Mouse (Mus musculus): ENCODE measurements around the gene Pithd1.
"Not testable (repeated sequence)": the region's sequence is repeated elsewhere in the genome, so short reads cannot be mapped to it uniquely, and the experiment has no call there.

Pithd1 gene

DNA sequence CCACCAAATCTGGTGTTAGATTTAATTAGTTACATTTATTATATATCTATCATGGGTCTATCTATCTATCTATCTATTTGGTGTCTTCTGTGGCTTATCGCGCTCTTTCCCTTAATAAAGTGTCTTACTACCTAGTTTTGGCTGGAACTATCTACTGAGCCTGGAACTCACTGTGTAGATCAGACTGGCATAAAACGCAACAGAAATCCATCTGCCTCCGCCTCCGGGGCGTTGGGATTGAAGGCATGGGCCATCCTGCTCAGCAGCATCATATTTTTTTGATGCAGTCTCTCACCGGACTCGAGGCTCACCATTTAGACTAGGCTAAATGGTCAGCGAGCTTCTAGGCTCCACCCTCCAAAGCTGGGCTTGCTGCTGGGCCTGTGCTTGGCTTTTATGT lies 650 bp upstream of the Pithd1 start:
- no peak for DNase-seq (ENCODE audit: low spot score in 2 of 2)

DNA sequence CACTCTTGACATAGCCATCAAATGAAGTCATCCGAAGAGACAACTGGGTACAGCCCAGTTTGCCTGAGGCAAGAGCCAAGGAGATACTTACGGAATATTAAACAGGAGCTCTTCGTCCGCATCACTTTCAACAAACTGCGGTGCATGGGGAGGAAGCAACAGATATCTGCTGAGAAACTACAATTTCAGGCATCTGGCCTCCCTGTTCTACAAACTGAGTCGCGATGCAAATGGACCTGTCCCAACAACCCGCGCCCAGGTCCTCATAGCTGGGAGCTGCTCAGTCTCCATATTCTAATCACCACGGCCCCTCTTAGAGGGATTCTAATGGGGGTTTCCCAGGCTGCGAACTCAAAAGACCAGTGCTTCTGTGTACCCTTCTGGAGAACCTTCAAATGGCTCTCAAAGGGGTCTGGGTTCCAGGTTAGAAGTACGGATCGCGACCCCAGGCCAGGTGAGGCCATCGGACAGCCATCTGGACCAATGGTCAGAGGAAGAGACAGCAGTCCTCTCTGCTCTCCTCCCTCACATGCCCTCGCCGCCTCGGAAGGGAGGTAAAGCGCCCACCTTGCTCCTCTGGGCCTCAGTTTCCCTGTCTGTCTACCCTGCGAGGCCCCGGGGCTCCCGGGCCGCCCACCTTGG lies 642 bp downstream of the Pithd1 start:
- DNase-seq (ENCODE audit: low spot score in 2 of 2): no peak

DNA sequence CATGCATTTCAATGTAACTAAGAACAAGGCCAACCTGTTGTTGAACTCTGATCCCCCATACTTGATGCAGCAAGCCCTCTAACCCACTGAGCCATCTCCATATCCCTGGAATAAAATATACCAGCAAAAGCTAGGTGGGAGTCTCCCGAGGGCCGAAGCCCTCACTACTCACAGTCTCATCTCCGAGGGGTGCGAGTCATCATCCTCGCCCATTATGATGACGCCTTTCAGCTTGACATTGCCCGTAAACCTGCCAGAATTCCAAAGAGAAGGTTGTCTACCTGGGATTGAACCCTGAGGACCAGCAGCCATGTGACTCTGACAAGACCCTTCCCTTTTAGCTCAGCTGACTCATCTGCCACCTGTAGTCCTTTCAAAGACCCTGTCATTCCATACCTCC lies 1.3 kb downstream of the Pithd1 start:
- no peak for DNase-seq (ENCODE audit: low spot score in 2 of 2)

DNA sequence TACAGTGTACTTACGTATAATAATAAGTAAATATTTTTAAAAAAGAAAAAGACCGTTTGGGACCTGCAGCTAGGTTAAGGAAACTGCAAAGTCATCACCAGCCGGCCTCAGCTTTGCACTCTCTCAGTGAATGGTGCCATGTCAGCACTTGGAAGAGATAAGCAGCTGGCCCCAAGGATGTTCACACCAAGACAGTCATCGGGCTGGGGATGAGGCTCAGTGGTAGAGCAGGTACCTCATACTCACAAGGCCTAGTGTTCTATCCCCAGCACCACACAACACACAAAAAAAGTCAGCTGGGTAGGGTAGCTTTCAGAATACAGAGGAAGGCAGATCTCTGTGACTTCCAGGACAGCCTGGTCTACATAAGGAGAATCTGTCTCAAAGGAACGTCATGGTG lies 1.9 kb downstream of the Pithd1 start:
- no peak for DNase-seq (ENCODE audit: low spot score in 2 of 2)

DNA sequence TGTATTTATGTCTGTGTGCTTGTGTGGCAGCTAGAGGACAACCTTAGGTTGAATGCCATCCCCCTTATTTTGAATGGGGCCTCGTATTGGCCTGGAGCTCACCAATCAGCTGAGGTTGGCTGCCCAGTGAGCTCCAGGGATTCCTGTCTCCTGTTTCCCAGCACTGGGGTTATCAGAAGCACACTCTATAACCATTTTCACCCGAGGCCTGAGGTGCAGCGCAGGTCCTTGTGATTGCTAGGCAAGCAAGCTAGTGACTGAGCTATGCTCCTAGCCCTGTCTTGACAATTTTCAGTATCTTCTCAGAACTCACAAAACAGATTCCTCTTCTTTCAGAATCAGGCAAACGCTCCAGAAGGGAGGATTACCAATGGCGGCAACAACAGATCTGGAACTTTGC lies 2.5 kb downstream of the Pithd1 start:
- DNase-seq (ENCODE audit: low spot score in 2 of 2): no peak

DNA sequence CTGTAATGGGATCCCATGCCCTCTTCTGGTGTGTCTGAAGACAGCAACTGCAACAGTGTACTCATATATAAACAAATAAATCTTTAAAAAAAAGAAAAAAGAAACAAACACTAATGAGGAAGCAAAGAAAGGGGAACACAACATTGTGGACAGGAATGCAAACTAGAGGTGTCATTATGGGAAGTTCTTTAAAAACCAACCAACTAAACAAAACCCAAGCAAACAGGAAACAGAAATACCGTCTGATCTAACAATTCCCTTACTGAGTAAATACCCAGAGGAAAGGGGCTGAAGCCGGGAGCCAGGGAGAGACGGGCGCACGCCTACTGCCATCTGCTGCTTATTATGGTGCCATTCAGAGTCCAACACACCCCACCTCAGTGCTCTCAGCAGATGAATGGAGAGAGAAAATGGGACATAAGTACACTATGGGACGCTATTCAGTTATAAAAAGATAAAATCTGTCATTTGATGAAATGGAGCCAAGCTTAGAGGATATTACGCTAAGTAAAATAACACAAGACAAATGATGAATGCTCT lies 5.5 kb downstream of the Pithd1 start:
- peak; percentile 78 to 79 for DNase-seq (ENCODE audit: low spot score in 2 of 2)

DNA sequence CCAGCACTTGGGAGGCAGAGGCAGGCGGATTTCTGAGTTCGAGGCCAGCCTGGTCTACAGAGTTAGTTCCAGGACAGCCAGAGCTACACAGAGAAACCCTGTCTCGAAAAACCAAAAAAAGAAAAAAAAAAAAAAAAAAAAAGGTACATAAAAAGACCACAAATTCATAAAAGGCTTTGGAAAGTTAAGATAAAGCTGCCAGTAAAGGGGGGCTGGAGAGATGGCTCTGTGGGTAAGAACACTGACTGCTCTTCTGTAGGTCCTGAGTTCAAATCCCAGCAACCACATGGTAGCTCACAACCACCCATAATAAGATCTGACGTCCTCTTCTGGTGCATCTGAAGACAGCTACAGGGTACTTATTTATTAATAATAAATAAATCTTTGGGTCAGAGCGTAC lies 6.8 kb downstream of the Pithd1 start:
- not testable (repeated sequence) for DNase-seq (ENCODE audit: low spot score in 2 of 2)

DNA sequence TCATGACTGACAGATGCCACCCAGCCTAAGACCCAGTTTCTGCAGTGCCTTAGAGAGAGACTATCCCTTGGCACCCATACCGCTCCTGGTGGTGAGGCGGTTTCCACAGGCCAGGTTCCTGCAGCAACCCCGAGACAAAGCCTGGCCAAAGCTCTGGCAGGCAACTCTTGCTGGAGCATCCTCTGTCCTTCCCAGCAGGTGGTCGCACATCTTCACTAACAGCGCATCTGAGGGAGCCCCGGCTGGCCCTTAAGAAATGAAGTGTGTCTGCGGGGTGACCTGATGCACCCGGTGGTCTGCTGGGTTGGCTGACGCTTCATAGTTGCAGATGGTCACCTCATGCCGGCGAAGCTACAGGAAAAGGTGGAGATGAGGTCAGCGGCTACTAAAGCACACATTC lies 10.9 kb downstream of the Pithd1 start:
- DNase-seq (ENCODE audit: low spot score in 2 of 2): no peak

DNA sequence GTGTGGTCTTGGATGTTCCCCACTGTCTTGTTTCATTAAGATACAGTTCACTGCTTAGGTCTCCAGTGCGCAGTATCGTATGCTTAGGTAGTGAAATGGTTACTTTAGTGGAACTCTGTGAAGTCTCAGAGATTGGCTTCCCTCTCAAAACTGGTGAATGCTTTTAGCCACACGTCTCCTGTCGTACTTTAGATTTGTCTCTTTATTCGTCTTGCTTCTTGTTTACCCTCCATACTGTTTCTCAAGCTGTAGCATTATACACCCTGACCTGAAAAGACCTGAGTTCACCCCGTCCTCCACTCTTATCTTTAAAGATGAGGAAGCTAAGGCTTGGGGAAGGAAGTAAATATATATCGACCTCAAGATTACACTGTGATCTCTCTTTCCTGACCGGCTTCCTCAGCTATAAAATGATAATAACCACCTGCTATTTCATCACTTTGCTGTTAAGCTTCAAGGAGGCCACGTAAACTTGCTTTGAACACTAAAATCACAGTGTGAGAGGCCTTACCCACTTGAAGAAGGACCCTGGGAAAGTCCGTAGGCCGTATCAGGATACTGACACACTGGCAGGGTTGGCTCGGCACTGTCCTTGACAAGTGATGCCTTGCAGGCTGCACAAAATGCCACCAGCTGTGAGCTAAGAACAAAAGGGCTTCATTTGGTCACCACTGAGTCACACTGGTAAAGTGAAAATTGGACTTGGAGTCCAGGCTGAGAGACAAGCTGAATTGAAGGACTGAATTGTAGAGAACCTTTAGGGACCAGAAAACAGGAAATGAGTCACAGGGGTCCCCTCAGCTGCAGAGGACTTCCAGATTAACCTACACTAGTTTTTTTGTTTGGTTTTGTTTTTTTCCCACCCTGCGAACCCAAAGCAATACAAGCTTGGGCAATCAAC lies 13.9 kb downstream of the Pithd1 start:
- DNase-seq (ENCODE audit: low spot score in 2 of 2): no peak

DNA sequence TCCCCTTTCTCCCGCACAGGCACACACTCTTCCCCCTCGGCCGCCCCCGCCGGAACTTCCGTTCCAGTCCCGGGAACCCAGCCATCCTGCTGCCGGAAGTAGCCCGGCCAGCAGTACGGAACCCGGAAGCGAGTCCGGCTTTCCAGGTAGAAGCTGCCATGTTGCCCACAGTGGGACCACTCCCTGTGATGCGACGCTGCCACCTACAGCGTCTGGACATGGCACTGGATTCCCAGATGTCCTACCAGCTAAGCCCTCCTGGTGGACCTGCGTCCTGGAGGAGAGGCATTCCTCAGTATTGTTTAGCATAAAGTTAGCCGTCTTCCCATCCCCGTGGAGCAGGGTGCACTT lies 14.5 kb downstream of the Pithd1 start, which contains the start of gene Lypla2:
Gene Lypla2, minus strand, starts transcription at position 71 of the 351 bp plus-strand sequence.
- peak; percentile 90 to 92 for DNase-seq (ENCODE audit: low spot score in 2 of 2)

DNA sequence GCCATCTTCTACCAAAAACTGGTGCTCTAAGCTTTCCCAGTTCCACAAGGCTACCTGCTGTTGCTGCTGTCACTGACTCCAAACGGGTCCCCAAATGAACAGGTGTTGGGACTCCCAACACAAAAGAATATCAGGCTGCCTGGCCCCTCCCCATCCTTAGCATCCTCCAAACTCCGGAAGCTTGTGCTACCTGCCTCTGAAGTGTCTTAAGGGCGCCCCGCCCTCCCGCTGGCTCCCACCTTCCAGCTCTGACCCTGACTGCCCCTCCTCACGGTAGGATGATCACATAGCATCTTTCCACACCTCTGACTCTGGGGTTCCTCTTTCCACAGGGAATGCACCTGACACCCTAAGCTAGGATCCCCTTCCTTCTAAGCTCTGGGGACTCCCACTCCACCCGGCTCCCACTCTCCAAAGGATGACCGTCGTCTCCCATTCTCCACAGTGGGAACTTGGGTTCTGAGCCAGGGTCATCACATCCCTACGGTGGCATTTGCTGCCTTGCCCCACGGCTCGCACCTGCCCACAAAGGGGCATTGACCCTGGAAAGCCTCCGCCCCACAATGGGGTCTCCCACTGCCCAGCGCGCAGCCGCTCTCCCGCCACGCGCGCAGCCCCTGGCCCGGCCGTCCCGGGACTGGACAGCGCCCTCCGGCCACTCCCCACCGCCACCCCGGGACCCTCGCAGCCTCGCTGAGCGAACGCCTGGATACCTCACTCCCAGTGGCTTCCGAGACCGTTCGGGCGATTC lies 15.1 kb downstream of the Pithd1 start:
- no peak for DNase-seq (ENCODE audit: low spot score in 2 of 2)

DNA sequence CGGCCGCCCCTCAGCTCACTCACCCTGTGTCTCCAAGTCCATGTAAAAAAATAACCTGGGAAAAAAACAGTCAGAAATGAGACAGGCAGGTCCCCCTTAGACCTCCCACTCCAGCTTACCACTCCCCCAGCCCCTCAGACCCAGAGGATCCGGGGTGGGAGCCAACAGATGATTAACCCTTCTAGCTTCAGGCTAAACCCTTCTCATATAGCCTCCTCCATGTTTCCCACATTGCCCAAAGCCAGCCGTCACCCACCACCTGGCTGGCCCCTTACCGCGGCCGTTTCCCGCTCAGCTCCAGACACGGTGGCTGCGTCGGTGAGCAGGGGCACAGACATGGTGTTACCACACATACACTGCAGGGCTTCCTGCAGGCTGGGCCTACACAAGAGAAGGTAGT lies 16.5 kb downstream of the Pithd1 start:
- DNase-seq (ENCODE audit: low spot score in 2 of 2): no peak

DNA sequence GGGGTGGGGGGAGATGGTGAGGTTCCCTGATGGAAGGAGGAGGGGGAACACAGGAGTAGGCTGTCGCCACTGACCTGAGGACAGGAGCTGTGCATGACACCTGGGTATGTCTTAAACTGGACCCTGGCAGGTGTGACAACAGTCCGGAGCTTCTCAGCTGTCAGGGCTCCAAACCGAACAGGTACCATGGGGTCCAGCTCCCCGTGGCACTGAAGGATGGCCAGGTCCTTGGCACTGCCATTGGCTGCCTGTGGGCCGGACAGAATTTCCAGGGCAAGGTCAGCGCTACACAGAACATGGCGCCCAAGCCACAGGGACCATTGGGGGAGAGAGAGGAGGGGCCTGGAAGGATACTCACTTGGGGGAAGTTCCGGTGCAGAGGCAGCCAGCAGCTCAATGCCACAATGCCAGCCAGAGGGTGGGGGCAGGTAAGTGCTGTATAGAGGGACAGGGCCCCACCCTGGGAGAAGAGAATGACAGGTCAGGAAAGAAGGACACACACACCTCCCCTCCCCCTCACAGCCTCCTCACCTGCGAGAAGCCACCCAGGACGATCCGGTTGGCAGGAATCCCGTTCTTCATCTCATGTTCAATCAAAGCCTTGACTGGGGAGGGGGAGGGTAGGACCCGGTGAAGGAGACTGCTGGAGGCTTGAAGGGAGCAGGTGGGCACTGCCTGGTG lies 17.9 kb downstream of the Pithd1 start:
- DNase-seq (ENCODE audit: low spot score in 2 of 2): no peak

DNA sequence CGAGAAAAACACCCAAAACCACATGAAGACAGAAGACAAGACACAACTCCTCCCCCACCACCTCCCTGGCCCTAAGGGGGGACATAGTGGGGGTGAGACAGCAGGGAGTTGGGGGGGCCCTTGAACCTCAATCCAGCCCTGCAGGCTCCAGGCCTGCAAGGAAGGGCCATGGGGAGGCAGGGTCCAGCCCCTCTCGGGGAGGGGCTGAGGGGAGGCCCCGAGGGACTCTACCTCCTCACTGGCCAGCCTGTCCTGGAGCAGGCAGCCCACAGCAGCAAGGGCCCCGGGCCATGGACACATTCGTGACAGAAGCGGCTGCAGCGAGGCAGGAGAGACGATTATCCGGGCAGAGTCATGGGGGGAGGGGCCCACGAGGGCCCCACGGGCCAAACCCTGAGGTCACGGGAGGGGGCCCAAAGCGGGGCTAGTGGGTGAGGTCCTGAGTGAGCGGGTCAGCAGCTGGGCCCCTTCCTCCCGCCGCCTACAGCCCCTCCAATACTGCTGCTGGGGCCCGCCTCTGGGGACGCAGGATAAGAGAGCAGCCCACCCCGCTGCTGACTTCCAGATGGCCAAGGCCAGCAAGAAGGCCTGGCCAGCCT lies 18.7 kb downstream of the Pithd1 start:
- DNase-seq (ENCODE audit: low spot score in 2 of 2): no peak

DNA sequence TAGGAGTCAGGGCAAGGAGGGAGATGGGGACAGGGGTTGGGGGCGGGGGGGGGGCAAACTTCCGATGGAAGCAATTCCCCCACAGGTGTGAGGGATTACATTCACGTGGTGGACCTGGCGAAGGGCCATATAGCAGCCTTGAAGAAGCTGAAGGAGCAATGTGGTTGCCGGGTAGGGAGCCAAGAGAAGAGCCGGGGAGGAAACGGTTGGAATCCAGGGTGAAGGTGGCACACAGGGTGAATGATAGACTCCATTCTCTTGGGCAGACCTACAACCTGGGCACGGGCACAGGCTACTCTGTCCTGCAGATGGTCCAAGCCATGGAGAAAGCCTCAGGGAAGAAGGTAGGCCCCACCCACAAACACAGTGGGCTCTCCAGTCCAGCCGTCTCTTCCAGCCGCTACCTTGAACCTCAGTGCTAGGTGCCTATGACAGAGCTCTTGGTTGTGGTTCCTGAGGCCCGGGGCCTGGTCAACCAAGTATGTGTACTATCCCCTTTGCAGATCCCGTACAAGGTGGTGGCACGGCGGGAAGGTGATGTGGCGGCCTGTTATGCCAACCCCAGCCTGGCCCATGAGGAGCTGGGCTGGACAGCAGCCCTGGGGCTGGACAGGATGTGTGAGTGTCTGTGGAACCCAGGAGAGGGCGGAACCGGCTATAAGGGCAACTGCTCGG lies 19.8 kb downstream of the Pithd1 start:
- DNase-seq (ENCODE audit: low spot score in 2 of 2): no peak

DNA sequence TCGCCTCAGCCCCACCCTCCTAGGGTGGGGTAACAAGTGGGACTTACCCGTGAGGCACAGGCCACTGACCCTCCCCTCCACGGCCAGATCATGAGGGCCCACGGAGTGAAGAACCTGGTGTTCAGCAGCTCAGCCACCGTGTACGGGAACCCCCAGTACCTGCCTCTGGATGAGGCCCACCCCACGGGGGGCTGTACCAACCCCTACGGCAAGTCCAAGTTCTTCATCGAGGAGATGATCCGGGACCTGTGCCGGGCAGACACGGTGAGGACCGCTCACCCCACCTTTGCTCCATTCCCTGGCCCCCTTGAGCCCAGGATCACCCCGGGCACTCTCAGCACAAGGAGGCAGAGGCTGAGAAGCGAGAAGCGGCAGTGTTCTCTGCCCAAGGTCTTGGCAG lies 20.8 kb downstream of the Pithd1 start:
- DNase-seq (ENCODE audit: low spot score in 2 of 2): no peak

DNA sequence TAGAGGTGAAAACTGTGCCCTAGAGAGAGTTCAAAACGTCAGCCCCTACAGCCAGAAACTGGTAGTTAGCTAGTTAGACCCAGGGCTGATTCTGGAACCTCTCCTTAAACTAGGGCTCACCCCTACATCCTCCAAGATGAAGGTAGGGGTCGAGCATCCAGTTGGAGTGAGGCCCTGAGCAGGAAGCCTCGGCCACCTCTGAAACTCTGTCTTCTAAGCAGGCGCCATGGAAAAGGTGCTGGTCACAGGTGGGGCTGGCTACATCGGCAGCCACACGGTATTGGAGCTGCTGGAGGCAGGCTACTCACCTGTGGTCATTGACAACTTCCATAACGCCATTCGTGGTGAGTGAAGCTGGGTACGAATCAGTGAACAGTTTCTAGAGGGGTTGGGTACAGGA lies 22.0 kb downstream of the Pithd1 start:
- no peak for DNase-seq (ENCODE audit: low spot score in 2 of 2)

DNA sequence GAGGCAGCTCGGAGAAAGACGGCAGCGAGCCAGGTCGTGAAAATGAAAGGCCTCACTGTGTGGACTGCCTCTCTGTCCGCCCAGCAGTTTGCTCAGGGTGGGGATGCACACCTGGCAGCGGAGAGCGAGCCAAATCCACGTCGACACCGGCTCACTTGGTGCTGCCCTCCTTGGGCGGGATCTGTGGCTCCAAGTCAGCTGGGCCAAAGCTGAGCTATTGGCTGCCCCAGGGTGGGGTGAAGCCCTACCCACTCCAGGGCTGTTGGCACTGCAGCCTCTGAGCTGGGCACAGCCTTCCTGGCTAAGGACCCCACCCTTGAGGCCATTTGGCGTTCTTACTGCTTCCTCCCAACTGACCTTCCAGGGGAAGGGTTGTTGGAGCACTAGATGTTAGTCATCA lies 22.6 kb downstream of the Pithd1 start:
- DNase-seq (ENCODE audit: low spot score in 2 of 2): peak in 1 of 2 experiments; percentile 52

DNA sequence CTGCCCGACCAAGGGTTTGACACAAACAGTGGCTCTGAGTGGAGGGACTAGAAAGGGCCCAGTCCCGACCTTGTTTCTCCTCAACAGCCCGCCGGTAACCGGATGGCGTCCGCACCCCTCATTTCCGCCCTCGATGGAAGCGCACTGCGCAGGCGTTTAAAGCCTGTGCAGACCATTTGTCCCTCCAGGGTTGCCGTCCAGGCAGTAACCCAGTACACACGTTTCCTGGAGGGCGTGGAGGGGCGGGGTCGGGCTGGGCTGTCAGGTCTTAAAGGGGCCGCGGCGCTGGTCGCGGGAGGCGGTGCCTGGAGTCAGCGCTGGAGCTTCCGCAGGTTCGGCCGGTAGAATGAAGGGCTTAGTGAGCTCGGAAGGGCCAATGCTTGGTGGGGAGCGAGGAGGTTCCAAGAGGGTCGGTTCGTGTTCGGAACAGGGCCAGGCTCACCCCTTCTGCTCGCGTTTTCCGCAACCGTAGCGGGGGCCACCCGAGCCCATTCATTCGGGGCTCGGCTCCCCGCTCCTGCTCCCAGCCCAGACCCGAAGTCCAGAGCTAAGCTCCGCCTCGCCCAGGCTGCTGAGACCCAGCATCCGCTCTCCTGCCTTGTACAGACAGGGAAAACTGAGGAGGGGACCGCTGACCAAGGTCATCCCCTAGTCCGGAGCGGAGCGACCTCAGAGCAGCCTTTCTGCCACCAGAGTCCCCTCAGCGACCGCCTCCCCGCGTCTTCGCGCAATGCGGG lies 23.4 kb downstream of the Pithd1 start, which contains the start of gene Gale:
Gene Gale, plus strand, starts transcription at position 271 of the 737 bp plus-strand sequence.
- peak; percentile 95 for DNase-seq (ENCODE audit: low spot score in 2 of 2)

DNA sequence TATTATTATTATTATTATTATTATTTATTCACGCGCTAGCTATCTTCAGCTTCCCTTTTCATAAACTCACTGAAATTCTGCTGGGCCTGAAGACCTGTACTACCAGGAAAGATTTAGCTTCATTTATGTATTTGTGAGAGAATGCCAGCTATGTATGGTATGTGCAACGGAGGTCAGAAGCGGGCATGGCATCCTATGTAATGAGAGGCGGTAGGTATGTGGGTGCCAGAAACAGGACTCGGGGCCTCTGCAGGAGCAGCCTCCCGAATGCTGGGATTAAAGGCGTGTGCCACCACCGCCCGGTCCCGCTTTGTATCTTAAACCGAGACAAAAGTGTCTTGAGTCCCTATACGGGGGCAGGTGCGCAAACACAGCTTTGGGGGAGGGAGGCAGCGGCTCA lies 24.1 kb downstream of the Pithd1 start:
- no peak for DNase-seq (ENCODE audit: low spot score in 2 of 2)
